Mouse (Mus musculus): Measurements from ENCODE around the gene Arrdc2. TPM values are rescaled to one million over a fixed set of nuclear protein-coding genes. Genes with fewer than 3 reads are reported as not detected.

Gene Arrdc2
- polyA plus RNA-seq, 1 experiment: 27.8 TPM

GRCm38 (mm10) chr8:70816679-70817078 is 22.8 kb downstream of the Arrdc2 start:
- TF ChIP-seq POLR2A (IDR thresholded peaks at IDR 0.05; ENCODE audit: borderline replicate concordance, low read depth, low read length) (no peak), CTCF (IDR thresholded peaks at IDR 0.05; ENCODE audit: low read depth, low read length) (no peak)
- H3K27ac ChIP-seq (ENCODE audit: insufficient read depth, low read depth, low read length): no peak overlapping the region
- H3K4me1 ChIP-seq (ENCODE audit: control insufficient read depth, insufficient read depth, low read length): peaks cover 16% of the 10 kb centered on the region
- H3K4me3 ChIP-seq (ENCODE audit: insufficient read depth, low read length): no peak overlapping the region

GRCm38 (mm10) chr8:70812885-70813284 is 26.6 kb downstream of the Arrdc2 start:
- H3K4me1 ChIP-seq (ENCODE audit: control insufficient read depth, insufficient read depth, low read length): peaks cover 30% of the 10 kb centered on the region
- H3K4me3 ChIP-seq (ENCODE audit: insufficient read depth, low read length): no peak overlapping the region
- H3K27ac ChIP-seq (ENCODE audit: insufficient read depth, low read depth, low read length): no peak overlapping the region
- TF ChIP-seq CTCF (IDR thresholded peaks at IDR 0.05; ENCODE audit: low read depth, low read length) (no peak), POLR2A (IDR thresholded peaks at IDR 0.05; ENCODE audit: borderline replicate concordance, low read depth, low read length) (no peak)

DNA sequence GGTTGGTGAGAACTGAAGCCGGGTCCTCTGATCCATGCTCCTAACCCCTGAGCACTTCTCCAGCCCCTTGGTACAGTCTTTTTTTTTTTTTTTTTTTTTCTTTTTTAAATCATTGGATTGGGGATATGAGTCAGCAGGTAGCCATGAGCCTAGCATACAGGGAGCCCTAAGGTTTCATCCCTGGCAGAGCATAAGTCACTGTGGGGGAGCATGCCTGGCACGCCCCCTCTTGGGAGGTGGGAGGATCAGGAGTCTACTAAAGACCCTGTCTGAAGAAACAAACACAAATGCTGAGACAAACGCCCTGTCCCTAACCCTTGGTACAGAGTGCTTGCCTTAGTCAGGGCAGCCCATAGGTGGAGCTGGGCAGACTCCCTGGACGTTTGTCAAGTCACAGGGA is 27.5 kb downstream of the Arrdc2 start:
- TF ChIP-seq CTCF (IDR thresholded peaks at IDR 0.05; ENCODE audit: low read depth, low read length): no peak
- peaks cover 37% of the 10 kb centered on the region for H3K4me1 ChIP-seq (ENCODE audit: control insufficient read depth, insufficient read depth, low read length)
- no peak overlapping the region for H3K27ac ChIP-seq (ENCODE audit: insufficient read depth, low read depth, low read length)
- no peak overlapping the region for H3K4me3 ChIP-seq (ENCODE audit: insufficient read depth, low read length)

DNA sequence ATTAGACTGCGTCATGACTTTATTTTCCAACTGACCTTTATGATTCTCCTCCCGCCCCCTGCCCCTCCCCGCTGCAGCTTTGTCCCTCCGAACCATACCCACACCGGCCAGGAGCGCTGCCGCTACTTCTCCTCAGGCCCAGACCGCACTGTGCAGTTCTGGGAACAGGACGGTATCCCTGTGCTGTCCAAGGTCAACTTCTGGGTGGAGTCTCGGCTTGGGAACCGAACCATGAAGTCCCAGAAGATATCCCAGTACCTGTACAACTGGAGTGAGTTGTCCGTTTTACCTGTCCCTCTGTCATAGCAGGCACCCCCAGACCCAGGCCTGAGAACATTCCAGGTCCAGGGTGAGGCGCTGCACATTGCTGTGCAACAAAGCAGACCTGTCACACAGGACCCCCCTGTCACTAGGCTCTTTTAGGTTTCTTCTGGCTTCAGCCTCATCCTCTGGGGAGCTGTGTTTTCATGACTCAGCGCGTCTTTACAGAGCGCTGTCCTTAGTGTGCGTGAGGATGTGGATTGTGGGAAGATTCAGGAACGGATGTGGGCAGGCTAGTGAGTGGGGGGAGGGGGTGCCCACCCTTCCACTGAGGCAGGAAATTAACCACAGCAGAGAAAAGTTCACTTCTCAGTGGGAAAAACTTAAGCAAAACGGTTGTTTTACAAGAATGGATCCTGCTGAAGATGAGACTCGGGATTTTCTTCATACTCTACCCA is 28.4 kb downstream of the Arrdc2 start:
- Histone ChIP-seq H3K4me1 (ENCODE audit: control insufficient read depth, insufficient read depth, low read length) (peaks cover 44% of the 10 kb centered on the region), H3K27ac (ENCODE audit: insufficient read depth, low read depth, low read length) (no peak overlapping the region), H3K4me3 (ENCODE audit: insufficient read depth, low read length) (no peak overlapping the region)
- no peak for TF ChIP-seq POLR2A (IDR thresholded peaks at IDR 0.05; ENCODE audit: borderline replicate concordance, low read depth, low read length)
- no peak for TF ChIP-seq CTCF (IDR thresholded peaks at IDR 0.05; ENCODE audit: low read depth, low read length)

- Histone ChIP-seq H3K4me3 (ENCODE audit: insufficient read depth, low read length) (no peak overlapping the region), H3K4me1 (ENCODE audit: control insufficient read depth, insufficient read depth, low read length) (peaks cover 54% of the 10 kb centered on the region), H3K27ac (ENCODE audit: insufficient read depth, low read depth, low read length) (no peak overlapping the region)
- no peak for TF ChIP-seq CTCF (IDR thresholded peaks at IDR 0.05; ENCODE audit: low read depth, low read length)
- TF ChIP-seq POLR2A (IDR thresholded peaks at IDR 0.05; ENCODE audit: borderline replicate concordance, low read depth, low read length): no peak
Observed at GRCm38 (mm10) chr8:70808955-70809701, 30.4 kb downstream of the Arrdc2 start.

DNA sequence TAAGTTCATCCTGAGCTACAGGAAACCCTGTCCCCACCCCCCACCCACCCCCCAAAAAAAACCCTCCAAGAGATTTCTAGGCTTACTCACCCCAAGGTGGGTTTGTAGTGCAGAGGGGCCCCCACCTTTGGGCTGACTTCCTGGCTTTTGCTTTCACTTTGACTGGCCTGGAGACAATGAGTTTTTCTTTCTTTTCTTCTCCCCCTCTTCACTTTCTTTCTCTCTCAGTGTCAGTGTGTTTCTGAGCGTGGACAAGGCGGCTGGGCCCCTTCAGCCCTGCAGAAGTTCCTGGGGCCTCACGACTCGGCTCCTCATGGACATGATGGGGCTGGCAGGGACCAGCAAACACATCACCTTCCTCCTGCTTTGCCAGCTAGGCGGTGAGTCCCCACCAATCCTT is 31.3 kb downstream of the Arrdc2 start, which contains the start of gene Il12rb1:
Gene Il12rb1, plus strand, starts transcription at position 211 of the 400 bp plus-strand sequence.
- Histone ChIP-seq H3K4me1 (ENCODE audit: control insufficient read depth, insufficient read depth, low read length) (peaks cover 55% of the 10 kb centered on the region), H3K27ac (ENCODE audit: insufficient read depth, low read depth, low read length) (peak within 1 kb of the TSS; percentile 96), H3K4me3 (ENCODE audit: insufficient read depth, low read length) (no peak within 1 kb of the TSS)
- no peak for TF ChIP-seq POLR2A (IDR thresholded peaks at IDR 0.05; ENCODE audit: borderline replicate concordance, low read depth, low read length)
- TF ChIP-seq CTCF (IDR thresholded peaks at IDR 0.05; ENCODE audit: low read depth, low read length): no peak

DNA sequence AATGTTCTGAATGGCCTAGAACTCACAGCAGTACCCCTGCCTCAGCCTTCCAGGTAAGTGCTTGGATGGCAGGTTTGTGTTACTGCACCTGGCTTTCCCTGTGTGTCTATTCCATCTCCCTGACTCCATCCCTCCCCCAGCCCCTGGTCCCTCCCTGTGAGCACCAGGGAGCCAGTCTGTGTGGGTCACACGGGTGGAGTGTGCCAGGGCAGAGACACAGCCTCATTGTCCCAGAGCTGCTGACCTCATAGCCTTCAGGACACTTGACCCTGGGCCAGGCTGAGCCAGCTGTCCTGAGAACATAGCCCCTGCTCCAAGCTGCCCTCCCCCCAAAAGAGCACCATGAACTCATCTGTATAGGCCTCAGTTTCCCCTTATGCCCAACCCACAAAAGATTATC is 32.2 kb downstream of the Arrdc2 start:
- Histone ChIP-seq H3K4me3 (ENCODE audit: insufficient read depth, low read length) (no peak overlapping the region), H3K4me1 (ENCODE audit: control insufficient read depth, insufficient read depth, low read length) (peaks cover 47% of the 10 kb centered on the region), H3K27ac (ENCODE audit: insufficient read depth, low read depth, low read length) (peak overlapping the region; percentile 96)
- TF ChIP-seq POLR2A (IDR thresholded peaks at IDR 0.05; ENCODE audit: borderline replicate concordance, low read depth, low read length) (no peak), CTCF (IDR thresholded peaks at IDR 0.05; ENCODE audit: low read depth, low read length) (no peak)

GRCm38 (mm10) chr8:70806541-70806940 is 33.0 kb downstream of the Arrdc2 start:
- Histone ChIP-seq H3K27ac (ENCODE audit: insufficient read depth, low read depth, low read length) (peak overlapping the region; percentile 96), H3K4me3 (ENCODE audit: insufficient read depth, low read length) (no peak overlapping the region), H3K4me1 (ENCODE audit: control insufficient read depth, insufficient read depth, low read length) (peaks cover 48% of the 10 kb centered on the region)
- no peak for TF ChIP-seq POLR2A (IDR thresholded peaks at IDR 0.05; ENCODE audit: borderline replicate concordance, low read depth, low read length)
- no peak for TF ChIP-seq CTCF (IDR thresholded peaks at IDR 0.05; ENCODE audit: low read depth, low read length)

GRCm38 (mm10) chr8:70804481-70805206 is 34.9 kb downstream of the Arrdc2 start, which contains the start of gene Mast3:
Mast3 (minus strand) TSS chr8:70805054.
- peak within 1 kb of the TSS; percentile 91 for H3K27ac ChIP-seq (ENCODE audit: insufficient read depth, low read depth, low read length)
- peaks cover 48% of the 10 kb centered on the region for H3K4me1 ChIP-seq (ENCODE audit: control insufficient read depth, insufficient read depth, low read length)

More at GRCm38 (mm10) chr8:70804481-70805206, 34.9 kb downstream of the Arrdc2 start, which contains the start of gene Mast3:
- H3K4me3 ChIP-seq (ENCODE audit: insufficient read depth, low read length): peak within 1 kb of the TSS; percentile 70
- TF ChIP-seq CTCF (IDR thresholded peaks at IDR 0.05; ENCODE audit: low read depth, low read length) (no peak), POLR2A (IDR thresholded peaks at IDR 0.05; ENCODE audit: borderline replicate concordance, low read depth, low read length) (no peak)
